Mouse (Mus musculus) brain, adult 10 weeks (tissue): ENCODE data around the gene Cars. TPM values are rescaled to one million over a fixed set of nuclear protein-coding genes. Genes with fewer than 3 reads are reported as not detected.

Experiments
- polyA plus RNA-seq: library from polyadenylated mRNA; stranded (reverse); fragments of 350-450 nt; fragmentation: Illumina TruSeq; extraction: RNeasy Lipid Tissue Mini Kit (QIAGEN cat#74804); gene quantifications from one replicate; pipeline ENCODE4 v1.2.3, GENCODE M21; 2015; ENCODE audit warnings: low read depth, low replicate concordance

Gene Cars
- polyA plus RNA-seq = 53.5 TPM

DNA sequence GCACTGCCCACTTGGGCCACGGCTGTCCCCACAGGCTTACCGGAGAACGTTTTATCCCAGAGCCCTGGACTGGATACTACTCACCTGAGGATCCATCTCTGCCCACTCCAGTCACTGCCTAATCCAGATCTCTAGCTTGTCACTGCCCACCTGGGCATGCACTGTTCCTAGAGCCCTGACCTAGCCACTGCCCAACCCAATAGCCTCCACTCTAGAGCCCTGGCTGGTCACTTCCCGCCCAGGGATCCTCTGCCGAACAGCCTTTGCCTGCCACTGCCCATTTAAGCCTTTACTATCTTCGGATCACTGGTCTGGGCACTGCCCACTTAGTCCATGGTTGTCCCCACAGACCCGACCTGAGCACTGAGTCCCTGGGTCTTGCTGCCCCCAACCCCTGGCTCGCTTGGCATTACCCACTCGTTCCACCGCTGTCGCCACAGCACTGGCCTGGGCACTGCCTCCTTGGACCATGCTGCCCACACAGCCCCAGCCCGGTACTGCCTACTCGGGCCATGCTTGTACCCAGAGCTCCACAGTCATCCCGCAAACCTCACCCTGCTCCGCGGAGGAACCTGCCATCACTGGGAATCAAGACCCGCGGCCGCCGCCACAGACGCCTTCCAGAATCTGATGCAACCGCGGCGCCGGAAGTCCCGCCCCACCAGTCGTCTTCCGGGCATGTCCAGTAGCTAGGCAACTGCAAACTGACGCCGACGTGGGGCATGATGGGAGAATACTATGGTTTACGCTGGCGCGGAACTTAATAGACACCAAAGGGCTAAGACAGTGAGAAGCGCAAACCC, at the start of gene Cars:
TSS of gene Cars (minus strand) at position 663 of the 803 bp plus-strand sequence.

GRCm38 (mm10) chr7:143649034-143649768, 49.3 kb upstream of the Cars start, which contains the start of gene Tnfrsf22:
TSS of gene Tnfrsf22 (minus strand) at chr7:143649661.

GRCm38 (mm10) chr7:143628540-143628939, 28.6 kb upstream of the Cars start, which contains the start of gene Tnfrsf26:
TSS of gene Tnfrsf26 (minus strand) at chr7:143628722.

GRCm38 (mm10) chr7:143548976-143549457, 50.9 kb downstream of the Cars start, which contains the start of gene Nap1l4:
TSS of gene Nap1l4 (minus strand) at chr7:143549106.

Other genes with a start within 250 kb of the Cars start
- gene Cdkn1c, start 139.0 kb downstream of the Cars start, polyA plus RNA-seq = 12.6 TPM
- 0.59 TPM for gene Slc22a18, start 126.4 kb downstream of the Cars start, polyA plus RNA-seq
- not detected for gene Phlda2, start 96.9 kb downstream of the Cars start, polyA plus RNA-seq
- gene Nap1l4, start 51.0 kb downstream of the Cars start, polyA plus RNA-seq = 126 TPM
- gene Tnfrsf26, start 28.6 kb upstream of the Cars start, polyA plus RNA-seq = not detected
- 1.9 TPM for gene Tnfrsf22, start 49.6 kb upstream of the Cars start, polyA plus RNA-seq
- gene Tnfrsf23, start 85.8 kb upstream of the Cars start, polyA plus RNA-seq = 1.4 TPM
- gene Osbpl5, start 156.9 kb upstream of the Cars start, polyA plus RNA-seq = 22.6 TPM
- not detected for gene Mrgprg, start 166.9 kb upstream of the Cars start, polyA plus RNA-seq
- gene Mrgpre, start 184.4 kb upstream of the Cars start, polyA plus RNA-seq = 7.3 TPM
- 5.7 TPM for gene Nadsyn1, start 222.8 kb upstream of the Cars start, polyA plus RNA-seq
- 28.8 TPM for gene Dhcr7, start 223.1 kb upstream of the Cars start, polyA plus RNA-seq